Mouse (Mus musculus) liver, embryonic 16.5 days (tissue): ENCODE results near the gene Fam174a. TPM values are rescaled to one million over a fixed set of nuclear protein-coding genes. Genes with fewer than 3 reads are reported as not detected.

Source experiments
- ATAC-seq: fragments of 200-750 bp; cut with Nextera tagmentation; 2 replicates; pipeline ENCODE4 v1.8.0; 2017; ENCODE audit warnings: low read depth, mild to moderate bottlenecking, moderate number of reproducible peaks, moderate library complexity
- H3K27ac ChIP-seq: fragments of 300-500 bp; sonication (generic); 2 replicates; pipeline ENCODE4 v1.5.1; 2014; ENCODE audit warnings: mild to moderate bottlenecking, low read length
- H3K27me3 ChIP-seq: fragments of 300-500 bp; sonication (generic); 2 replicates; pipeline ENCODE4 v1.6.1; 2014; ENCODE audit warnings: low read depth, low read length, mixed read lengths; ENCODE audit not compliant: control insufficient read depth, insufficient read depth
- H3K36me3 ChIP-seq: fragments of 300-500 bp; sonication (generic); 2 replicates; pipeline ENCODE4 v1.6.1; 2014; ENCODE audit warnings: mild to moderate bottlenecking; ENCODE audit not compliant: control insufficient read depth, insufficient read depth
- H3K4me1 ChIP-seq: fragments of 300-500 bp; sonication (generic); 2 replicates; pipeline ENCODE4 v1.6.1; 2014; ENCODE audit warnings: low read depth, low read length, mixed read lengths; ENCODE audit not compliant: control insufficient read depth
- H3K4me2 ChIP-seq: fragments of 300-500 bp; sonication (generic); 2 replicates; pipeline ENCODE4 v1.6.1; 2014; ENCODE audit warnings: low read depth, low read length, mixed read lengths
- H3K4me3 ChIP-seq: fragments of 300-500 bp; sonication (generic); 2 replicates; pipeline ENCODE4 v1.5.1; 2014; ENCODE audit warnings: low read depth, mild to moderate bottlenecking, low read length
- H3K9ac ChIP-seq: fragments of 300-500 bp; sonication (generic); 2 replicates; pipeline ENCODE4 v1.6.1; 2014; ENCODE audit warnings: low read depth, low read length
- H3K9me3 ChIP-seq: fragments of 300-500 bp; sonication (generic); replicated peaks from 2 replicates; pipeline ENCODE4 v1.6.1; 2016; ENCODE audit warnings: low read length; ENCODE audit not compliant: control insufficient read depth
- WGBS: fragments of 180-500 bp; shearing (Covaris S2); extraction: QIAGEN DNeasy Blood & Tissue Kit; methylation state at CpG from one replicate; pipeline ENCODE4 v1.1.7; 2014; ENCODE audit not compliant: insufficient replicate concordance; 5-methylcytosine and 5-hydroxymethylcytosine counted together
- polyA plus RNA-seq: library from polyadenylated mRNA; unstranded; fragments of >200 nt; fragmentation: Nextera tagmentation; extraction: Ambion mirVana; gene quantifications from 2 replicates; pipeline ENCODE4 v1.2.1, GENCODE M21; 2015

Gene Fam174a
- 6.0 and 6.5 TPM in 2 replicates for polyA plus RNA-seq

DNA sequence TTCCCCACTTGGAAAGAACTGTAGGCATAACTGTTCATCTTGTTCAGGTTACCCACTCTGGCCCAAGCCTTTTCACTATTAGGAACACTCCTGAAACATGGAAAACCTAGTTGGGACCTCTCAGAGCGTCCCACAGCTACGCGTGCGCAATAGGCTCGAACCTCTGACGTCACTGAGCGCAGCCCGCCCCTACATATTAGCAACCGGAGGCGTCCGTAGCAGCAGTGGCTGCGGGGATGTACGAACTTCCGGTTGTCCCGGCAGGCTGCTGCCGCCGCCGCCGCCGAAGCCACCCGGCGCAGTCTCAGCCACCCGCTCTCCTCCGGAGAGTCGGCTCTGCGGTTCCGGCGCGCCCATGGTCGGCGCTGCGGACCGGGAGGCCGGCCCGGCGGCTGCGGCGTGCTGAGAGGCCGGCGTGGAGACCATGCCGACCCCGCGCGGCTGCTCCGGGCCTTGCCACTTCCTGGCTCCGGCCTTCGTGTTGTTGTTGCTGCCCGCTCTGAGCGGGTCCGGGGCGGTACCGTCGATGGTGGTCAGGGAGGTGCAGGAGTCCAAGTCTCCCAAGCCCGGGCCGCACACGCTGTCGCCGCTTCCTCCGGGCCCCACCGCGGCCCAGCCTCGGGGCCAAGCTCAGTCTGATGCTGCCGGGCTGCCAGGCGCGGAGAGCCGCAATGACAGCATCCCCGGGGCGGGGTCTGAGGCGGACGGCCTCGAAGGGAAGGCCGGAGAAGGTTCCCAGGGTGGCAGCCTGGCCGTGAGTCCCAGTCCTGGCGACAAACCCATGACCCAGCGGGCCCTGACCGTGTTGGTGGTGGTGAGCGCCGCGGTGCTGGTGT is at the start of gene Fam174a:
Fam174a (plus strand) TSS at position 231 of the 836 bp plus-strand sequence.
- Histone ChIP-seq H3K9me3 (no peaks in the 10 kb centered on the region), H3K4me2 (peak within 1 kb of the TSS; percentile 92), H3K4me3 (peak within 1 kb of the TSS; percentile 87), H3K27me3 (no peaks in the 10 kb centered on the region), H3K36me3 (no peaks in the 10 kb centered on the region), H3K4me1 (peaks cover 3% of the 10 kb centered on the region), H3K27ac (peak within 1 kb of the TSS; percentile 55), H3K9ac (peak within 1 kb of the TSS; percentile 85)
- under 1% methylated on average over 79 of the region's 79 CpGs for WGBS
- ATAC-seq = peak; percentile 97

DNA sequence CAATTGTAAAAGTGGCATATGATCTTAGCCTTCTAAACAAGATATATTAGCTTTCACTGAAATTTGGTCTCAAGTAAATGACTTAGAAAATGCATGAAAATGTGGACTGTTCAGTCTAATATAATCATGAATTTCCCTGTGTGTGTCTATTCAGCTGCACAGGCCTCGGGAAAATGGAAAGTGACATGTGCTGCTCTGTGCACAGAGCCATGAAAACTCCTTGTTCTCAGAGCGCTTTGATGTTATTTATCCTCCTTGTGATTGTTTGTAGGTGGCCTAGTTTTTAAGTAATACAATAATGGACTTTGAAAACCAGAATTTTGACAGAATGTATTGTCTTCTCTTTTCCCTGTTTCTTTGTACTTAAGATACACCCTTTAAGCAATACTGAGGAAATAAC is 49.6 kb upstream of the Fam174a start:
- no peak overlapping the region for H3K4me3 ChIP-seq
- 56% methylated on average over 2 of the region's 2 CpGs for WGBS
- H3K4me1 ChIP-seq = no peaks in the 10 kb centered on the region
- no peaks in the 10 kb centered on the region for H3K36me3 ChIP-seq
- no peak for ATAC-seq
- no peaks in the 10 kb centered on the region for H3K27me3 ChIP-seq
- no peak overlapping the region for H3K27ac ChIP-seq
- no peak overlapping the region for H3K4me2 ChIP-seq
- H3K9me3 ChIP-seq = no peaks in the 10 kb centered on the region
- no peak overlapping the region for H3K9ac ChIP-seq

GRCm38 (mm10) chr1:95267950-95268724 is 45.3 kb upstream of the Fam174a start:
- WGBS = 65% methylated on average over 13 of the region's 13 CpGs
- no peak overlapping the region for H3K4me2 ChIP-seq

GRCm38 (mm10) chr1:95273321-95273720 is 40.1 kb upstream of the Fam174a start:
- Histone ChIP-seq H3K27ac (no peak overlapping the region), H3K4me2 (no peak overlapping the region), H3K27me3 (no peaks in the 10 kb centered on the region), H3K36me3 (no peaks in the 10 kb centered on the region), H3K9ac (no peak overlapping the region), H3K4me3 (no peak overlapping the region), H3K9me3 (no peaks in the 10 kb centered on the region), H3K4me1 (no peaks in the 10 kb centered on the region)
- 40% methylated on average over 1 of the region's 1 CpGs for WGBS
- ATAC-seq = no peak

More at GRCm38 (mm10) chr1:95267950-95268724, 45.3 kb upstream of the Fam174a start:
- H3K9ac ChIP-seq = no peak overlapping the region
- no peak overlapping the region for H3K4me3 ChIP-seq
- H3K4me1 ChIP-seq = no peaks in the 10 kb centered on the region
- no peaks in the 10 kb centered on the region for H3K27me3 ChIP-seq
- no peak for ATAC-seq
- no peaks in the 10 kb centered on the region for H3K9me3 ChIP-seq
- no peaks in the 10 kb centered on the region for H3K36me3 ChIP-seq
- H3K27ac ChIP-seq = no peak overlapping the region

DNA sequence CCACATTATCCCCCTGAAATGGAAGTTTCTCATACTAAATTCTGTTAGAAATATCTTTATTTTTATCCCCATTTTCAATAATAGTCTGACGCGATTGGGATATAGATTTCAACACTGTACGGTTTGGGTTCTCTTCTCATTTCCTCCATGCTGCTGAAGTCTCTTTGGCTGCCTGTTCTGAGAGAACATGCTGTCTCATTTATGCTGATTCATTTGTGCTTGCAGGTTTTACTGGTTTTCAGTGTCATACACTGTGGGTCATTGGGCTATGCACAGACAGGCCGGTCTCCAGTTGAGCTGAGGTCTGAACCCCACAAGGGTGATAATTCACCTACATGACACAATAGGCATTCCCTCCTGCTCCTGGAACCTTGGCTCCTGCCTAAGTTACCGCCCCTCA is 5.1 kb upstream of the Fam174a start:
- no peak overlapping the region for H3K4me3 ChIP-seq
- ATAC-seq = no peak
- no peak overlapping the region for H3K9ac ChIP-seq
- no peak overlapping the region for H3K27ac ChIP-seq
- 52% methylated on average over 5 of the region's 5 CpGs for whole genome bisulfite sequencing
- H3K27me3 ChIP-seq = no peaks in the 10 kb centered on the region
- H3K4me1 ChIP-seq = no peaks in the 10 kb centered on the region
- H3K4me2 ChIP-seq = no peak overlapping the region
- H3K36me3 ChIP-seq = no peaks in the 10 kb centered on the region
- H3K9me3 ChIP-seq = no peaks in the 10 kb centered on the region

DNA sequence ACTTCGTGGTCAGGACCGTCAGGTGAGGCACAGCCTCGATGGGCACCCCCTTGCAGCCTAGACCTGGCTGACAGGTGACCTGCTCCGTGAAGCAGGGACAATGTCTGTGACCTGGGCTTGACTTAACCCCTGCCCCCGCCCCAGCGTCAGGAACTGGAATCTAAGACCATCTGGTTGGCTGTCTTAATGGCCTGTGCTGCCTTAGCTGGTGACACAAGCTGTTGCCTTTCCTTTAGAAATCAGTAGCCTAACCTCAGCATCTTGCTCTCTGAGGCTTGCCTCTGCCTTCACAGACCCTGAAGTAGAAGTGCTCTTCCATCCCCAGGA is 769 bp downstream of the Fam174a start:
- ATAC-seq = no peak

DNA sequence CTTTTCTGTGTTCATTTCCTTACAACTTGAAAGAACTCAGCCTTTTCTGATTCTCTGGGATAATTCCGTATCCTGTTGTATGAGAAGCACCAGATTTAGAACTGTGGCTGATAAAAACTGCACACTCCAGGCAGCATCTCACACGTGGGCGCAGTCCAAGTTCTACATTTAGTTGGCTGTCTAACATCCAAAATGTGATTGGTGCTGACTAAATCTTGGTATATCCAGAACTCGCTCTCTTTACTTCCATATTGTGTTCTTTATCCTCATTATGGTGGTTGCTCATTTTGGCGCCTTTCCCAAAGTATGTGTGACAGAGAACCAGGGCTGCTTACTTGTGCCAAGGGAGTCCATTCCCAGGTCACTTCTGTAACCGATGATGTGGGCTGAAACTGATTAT is 2.6 kb downstream of the Fam174a start:
- H3K27me3 ChIP-seq = no peaks in the 10 kb centered on the region
- peaks cover 3% of the 10 kb centered on the region for H3K4me1 ChIP-seq
- H3K36me3 ChIP-seq = no peaks in the 10 kb centered on the region
- no peak overlapping the region for H3K4me2 ChIP-seq
- H3K27ac ChIP-seq = no peak overlapping the region
- no peaks in the 10 kb centered on the region for H3K9me3 ChIP-seq
- H3K9ac ChIP-seq = no peak overlapping the region
- H3K4me3 ChIP-seq = no peak overlapping the region
- ATAC-seq = no peak
- WGBS = 71% methylated on average over 6 of the region's 6 CpGs

More for the DNA sequence above, 769 bp downstream of the Fam174a start:
- no peaks in the 10 kb centered on the region for H3K27me3 ChIP-seq
- peaks cover 3% of the 10 kb centered on the region for H3K4me1 ChIP-seq
- peak overlapping the region; percentile 87 for H3K4me3 ChIP-seq
- peak overlapping the region; percentile 85 for H3K9ac ChIP-seq
- no peak overlapping the region; the same call in 1 of the 2 replicates for H3K27ac ChIP-seq
- H3K4me2 ChIP-seq = peak overlapping the region; percentile 92
- 0% methylated on average over 6 of the region's 6 CpGs for whole genome bisulfite sequencing
- H3K36me3 ChIP-seq = no peaks in the 10 kb centered on the region
- H3K9me3 ChIP-seq = no peaks in the 10 kb centered on the region

DNA sequence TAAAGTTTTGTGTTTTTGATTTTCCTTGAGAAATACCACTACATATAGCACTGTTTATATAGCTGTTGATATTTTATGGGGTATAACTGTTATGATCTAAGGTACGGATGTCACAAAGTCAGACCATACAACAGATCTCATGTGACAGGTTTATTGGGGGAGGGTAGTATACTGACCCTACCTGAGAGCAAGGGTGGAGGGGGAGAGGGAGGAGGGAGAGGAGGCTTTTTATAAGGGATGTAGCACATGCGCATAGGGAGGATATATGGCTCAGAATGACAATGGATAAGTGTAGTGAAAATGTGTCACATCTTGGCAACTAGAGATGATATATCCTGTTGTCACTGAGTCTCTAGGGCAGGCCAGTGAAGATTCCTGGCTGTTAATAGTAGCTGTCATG is 8.8 kb downstream of the Fam174a start:
- Histone ChIP-seq H3K9me3 (no peaks in the 10 kb centered on the region), H3K36me3 (peaks cover 4% of the 10 kb centered on the region), H3K27ac (no peak overlapping the region), H3K4me1 (no peaks in the 10 kb centered on the region), H3K9ac (no peak overlapping the region), H3K27me3 (no peaks in the 10 kb centered on the region), H3K4me2 (no peak overlapping the region), H3K4me3 (no peak overlapping the region)
- 77% methylated on average over 2 of the region's 2 CpGs for WGBS
- ATAC-seq = no peak

- no peaks in the 10 kb centered on the region for H3K9me3 ChIP-seq
- H3K27me3 ChIP-seq = no peaks in the 10 kb centered on the region
- H3K27ac ChIP-seq = no peak overlapping the region
- WGBS = 52% methylated on average over 7 of the region's 7 CpGs
- no peaks in the 10 kb centered on the region for H3K4me1 ChIP-seq
- no peak overlapping the region for H3K9ac ChIP-seq
- H3K4me3 ChIP-seq = no peak overlapping the region
- no peak; the same call in 1 of the 2 replicates for ATAC-seq
- H3K36me3 ChIP-seq = peaks cover 4% of the 10 kb centered on the region
- H3K4me2 ChIP-seq = no peak overlapping the region
Observed at GRCm38 (mm10) chr1:95323004-95323403, 9.6 kb downstream of the Fam174a start.
